Mouse (Mus musculus) layer of hippocampus, adult 18-20 months (tissue): ENCODE data around the gene Gm815. TPM values are rescaled to one million over a fixed set of nuclear protein-coding genes. Genes with fewer than 3 reads are reported as not detected.

ENCODE experiments used
- DNase-seq, 2 experiments: peaks; one replicate each; pipeline ENCODE4 v3.0.0; 2022; ENCODE audit warnings: low spot score in 2 of 2
- long read RNA-seq: library from polyadenylated mRNA; stranded (forward); transcript quantifications from one replicate; pipeline ENCODE4 v2.0.0, GENCODE M21; 2021
- total RNA-seq, 2 experiments: library from RNA; stranded (reverse); gene quantifications; 2 replicates each; pipeline ENCODE4 v1.2.3; 2021

The Gm815 gene
- total RNA-seq: not detected
- long read RNA-seq: 0 reads

- no peak for DNase-seq
Observed at GRCm38 (mm10) chr19:26885616-26886015, at the start of gene Gm815. Gene Gm815 (plus strand): TSS chr19:26885881.

DNA sequence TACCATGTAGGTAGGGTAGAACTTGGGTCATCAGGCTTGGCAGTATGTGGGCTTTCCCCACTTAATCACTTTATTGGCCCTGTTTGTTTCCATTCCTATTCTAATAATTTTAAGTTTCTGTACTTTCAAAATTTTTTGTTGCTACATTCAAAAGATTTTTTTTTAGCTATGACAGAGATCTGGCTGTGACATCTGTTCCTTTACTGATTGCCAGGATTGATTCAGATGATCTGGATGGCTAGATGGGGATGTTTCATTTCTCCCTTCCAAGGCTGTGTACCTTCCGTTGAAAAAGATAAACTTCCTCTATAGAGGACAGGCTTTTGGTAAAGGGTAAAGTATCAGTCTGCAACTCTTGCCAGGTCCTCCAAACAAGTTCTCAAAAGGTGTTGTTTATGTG lies 48.1 kb upstream of the Gm815 start:
- DNase-seq: peak in 1 of 2 experiments; percentile 53

DNA sequence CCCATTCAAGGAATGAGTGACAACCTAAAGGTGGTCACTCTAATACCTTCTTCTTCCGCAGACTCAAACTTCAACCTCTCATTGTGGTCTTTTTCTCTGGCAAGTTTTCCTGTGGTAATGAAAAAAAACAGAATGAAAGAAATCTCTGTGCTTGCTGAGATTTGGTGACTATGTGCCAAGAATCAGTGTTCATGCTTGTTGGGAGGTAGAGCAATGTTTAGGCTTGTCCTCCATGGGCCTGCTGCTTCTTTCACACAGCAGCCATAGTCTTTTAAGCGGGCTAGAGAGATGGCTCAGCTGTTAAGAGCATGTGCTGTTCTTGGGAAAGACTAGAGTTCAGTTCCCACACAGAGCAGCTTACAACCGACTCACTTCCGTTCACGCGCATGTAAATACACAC lies 41.8 kb upstream of the Gm815 start:
- no peak for DNase-seq

DNA sequence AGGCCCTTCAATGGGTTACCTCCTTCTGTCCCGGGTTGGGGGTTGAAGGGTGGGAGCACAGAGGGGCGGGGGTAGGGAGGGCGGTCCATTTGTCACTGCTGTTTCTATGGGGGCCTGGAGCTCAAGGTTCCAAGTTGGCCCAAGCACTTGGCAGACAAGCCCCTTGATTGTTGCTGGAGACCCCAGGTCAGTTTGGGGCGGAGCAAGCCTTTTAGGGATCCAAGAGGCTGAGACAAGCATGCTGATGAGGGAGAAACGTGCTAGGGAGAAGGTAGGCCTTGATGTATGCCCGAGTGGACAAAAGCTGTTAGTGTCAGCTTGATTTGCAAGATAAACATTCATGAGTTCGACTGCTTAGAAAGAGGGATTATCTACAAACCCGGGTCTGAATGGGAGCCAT lies 40.9 kb upstream of the Gm815 start:
- DNase-seq: no peak

GRCm38 (mm10) chr19:26845276-26846016 lies 40.2 kb upstream of the Gm815 start:
- DNase-seq: peak; percentile 79 to 90

- no peak for DNase-seq
Observed at GRCm38 (mm10) chr19:26846017-26846285, 39.7 kb upstream of the Gm815 start.

GRCm38 (mm10) chr19:26851017-26851782 lies 34.5 kb upstream of the Gm815 start:
- DNase-seq: no peak

DNA sequence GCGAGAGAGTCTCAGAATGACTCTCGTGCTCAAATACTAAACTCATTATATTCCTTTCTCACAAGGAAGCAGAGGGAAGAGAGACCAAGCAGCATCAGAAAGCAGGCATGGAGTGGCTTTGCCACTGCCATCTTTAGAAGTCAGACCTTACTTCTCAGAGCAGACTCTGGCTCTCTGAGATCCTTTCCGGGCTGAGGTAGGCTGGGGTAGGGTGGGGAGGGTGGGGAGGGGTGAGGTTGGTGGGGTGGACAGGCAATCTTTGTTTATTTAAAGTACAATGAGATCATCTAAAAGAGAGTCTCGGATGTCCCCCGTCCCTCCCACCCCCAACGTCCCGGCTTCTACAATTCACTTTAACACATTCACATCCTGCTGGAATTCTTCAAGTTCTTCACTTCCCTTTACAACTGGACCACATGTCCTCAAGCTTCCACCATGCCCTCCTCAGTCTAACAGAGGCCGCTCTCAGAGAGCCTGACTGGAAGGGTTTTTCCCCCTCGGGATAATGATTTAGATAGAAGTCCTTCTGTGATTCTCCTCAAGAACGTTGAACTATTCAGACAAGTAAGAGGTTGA lies 33.3 kb upstream of the Gm815 start:
- no peak for DNase-seq

DNA sequence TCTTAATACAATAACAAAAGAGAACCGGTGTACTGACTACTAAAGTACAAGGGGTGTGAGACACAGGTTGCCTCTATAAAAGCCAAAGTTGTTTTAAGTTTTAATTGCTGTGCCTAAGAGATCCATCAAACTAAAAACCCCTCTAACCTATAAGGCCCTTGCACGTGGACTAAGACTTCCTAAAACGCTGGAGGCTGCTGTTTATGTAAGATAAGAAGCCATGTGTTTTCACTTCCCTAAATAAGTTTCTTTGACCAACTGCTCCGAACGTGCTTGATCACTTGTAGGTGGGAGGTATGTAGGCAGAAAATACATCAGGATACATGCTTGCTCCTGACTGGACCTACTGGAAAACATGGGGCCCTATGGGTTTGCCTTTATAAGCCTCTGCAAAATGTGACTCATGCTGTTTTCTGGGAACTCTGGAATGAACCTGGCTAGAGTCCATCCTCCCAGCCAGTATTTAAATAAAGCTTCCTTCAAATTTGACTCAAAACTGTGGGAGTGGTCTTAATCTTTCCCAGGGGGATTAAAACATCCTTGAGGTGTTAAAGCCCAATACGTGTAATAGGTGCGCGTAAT lies 31.9 kb upstream of the Gm815 start:
- DNase-seq: no peak

DNA sequence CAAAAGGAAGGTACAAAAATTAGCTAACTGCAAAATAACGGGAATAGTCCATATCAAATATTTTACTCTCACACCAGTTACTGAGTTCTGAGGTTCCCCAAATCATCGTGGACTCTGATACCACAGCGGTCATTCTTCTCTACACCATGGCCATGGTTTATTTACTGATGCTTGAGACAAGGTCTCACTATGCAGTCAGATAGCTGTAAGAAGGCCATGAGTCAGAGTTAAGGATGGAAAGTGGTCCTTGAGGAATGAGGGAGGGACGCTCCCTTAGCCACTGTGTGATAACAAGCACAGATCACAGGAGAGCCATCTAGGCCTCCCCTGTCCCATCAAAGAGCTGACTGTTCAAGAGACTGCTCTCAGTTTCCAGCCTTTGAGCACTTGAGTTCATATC lies 31.0 kb upstream of the Gm815 start:
- no peak for DNase-seq

- no peak for DNase-seq
Observed at GRCm38 (mm10) chr19:26855152-26855551, 30.5 kb upstream of the Gm815 start.

GRCm38 (mm10) chr19:26858427-26859194 lies 27.1 kb upstream of the Gm815 start:
- DNase-seq: no peak

DNA sequence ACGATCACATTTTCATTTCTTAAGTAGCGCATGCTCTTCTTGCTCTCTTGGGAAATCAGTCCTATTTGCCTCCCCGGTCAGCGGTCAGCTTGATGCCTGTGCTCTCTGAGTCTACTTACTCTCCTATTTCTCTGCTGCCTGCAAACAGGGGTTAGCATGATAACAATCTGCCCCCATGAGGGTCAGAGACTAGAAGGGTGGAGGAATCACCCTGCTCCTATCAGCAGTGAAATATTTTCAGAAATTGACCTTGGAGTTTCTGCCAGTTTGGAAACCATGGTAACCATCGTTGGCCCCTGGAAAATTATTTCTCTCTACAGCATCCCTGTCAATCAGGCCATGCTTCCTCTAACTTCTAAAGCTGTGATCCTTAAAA lies 26.5 kb upstream of the Gm815 start:
- DNase-seq: no peak

DNA sequence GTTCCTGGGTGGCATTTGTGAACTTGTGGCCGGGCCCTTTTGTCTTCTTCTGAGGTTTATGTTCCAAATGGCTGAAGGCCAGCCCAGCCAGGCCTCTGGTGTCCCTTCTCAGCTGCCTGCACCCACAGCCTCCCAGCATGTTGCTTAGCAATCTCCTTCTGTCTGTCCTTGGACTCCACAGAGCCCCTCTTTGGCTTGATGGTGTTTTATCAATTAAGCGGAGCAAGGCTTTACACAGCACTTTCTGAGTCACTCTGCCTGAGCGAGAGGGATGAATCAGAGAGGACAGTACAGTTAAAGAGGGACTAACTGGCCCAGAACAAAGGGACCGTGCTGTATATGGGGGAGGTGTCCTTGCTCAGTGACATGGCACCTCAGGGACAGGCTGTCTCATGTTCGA lies 22.0 kb upstream of the Gm815 start:
- DNase-seq: no peak

DNA sequence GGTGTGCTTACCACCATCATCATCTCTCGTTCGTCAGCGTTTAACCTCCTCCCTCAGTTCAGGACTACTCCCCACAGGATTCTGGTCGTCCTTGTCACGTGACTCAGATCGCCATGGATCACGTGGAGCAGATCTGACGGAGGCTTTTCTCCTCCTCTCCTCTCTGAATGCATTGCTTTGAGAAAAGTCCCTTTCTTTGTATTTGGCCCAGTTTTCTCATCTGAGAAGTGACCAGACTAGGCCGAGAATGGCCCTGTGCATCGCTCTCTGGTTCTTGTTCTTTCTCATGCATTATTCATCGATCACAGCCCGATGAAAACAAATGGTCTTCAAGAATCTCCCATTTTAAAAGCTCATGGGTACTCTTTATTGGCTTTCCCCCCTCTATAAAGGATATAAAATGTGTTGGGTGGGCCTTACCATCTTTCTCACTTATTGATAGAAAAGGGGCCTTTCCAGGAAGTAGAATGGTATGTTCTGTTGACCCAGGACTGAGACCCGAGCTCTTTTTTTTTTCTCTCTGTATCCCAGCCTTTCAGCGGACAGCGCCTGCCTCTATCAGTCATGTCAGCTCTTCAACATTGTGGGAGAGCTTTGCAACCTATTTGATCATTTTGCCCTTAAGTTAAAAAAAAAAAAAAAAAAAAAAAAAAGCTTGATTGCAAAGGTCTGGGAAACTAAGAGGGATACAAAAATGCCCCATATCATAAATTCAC lies 20.5 kb upstream of the Gm815 start:
- no peak for DNase-seq

GRCm38 (mm10) chr19:26865736-26866135 lies 19.9 kb upstream of the Gm815 start:
- no peak for DNase-seq

DNA sequence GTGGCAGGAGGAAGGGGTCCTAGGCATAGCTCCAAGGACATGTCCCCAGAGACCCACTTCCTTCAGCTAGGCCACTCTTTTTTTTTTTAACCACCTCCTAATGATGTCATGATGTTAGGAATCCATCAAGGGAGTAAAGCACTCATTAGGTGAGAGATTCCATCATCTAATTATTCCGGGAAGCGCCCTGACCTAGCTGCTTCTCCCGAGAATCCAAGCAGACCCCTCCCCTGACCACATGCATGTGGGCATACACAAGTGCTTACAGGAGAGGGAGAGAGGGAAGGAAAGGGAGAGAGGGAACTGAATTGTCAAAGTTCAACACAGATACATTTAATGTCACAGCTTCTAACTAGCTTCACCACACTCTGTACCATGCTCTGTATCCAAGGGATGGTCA lies 16.1 kb upstream of the Gm815 start:
- DNase-seq: no peak

- no peak for DNase-seq
Observed at GRCm38 (mm10) chr19:26870280-26870679, 15.4 kb upstream of the Gm815 start.

GRCm38 (mm10) chr19:26871096-26871495 lies 14.6 kb upstream of the Gm815 start:
- no peak for DNase-seq

GRCm38 (mm10) chr19:26872886-26873285 lies 12.8 kb upstream of the Gm815 start:
- peak in 1 of 2 experiments; percentile 55 for DNase-seq

- DNase-seq: peak in 1 of 2 experiments; percentile 9
Observed at GRCm38 (mm10) chr19:26875601-26876000, 10.1 kb upstream of the Gm815 start.
